In genomic region chr6:34884724-34885123, GRCm38 (mm10) we compare ENCODE assay signal across 46 mouse cellular contexts. TPM values are rescaled to one million over a fixed set of nuclear protein-coding genes. Genes with fewer than 3 reads are reported as not detected.
"Had no signal": no experiment of that assay in that cellular context is flagged by ENCODE, and none has a peak within 500 bp of the region (broad histone marks: within the 10 kb centered on the region; RNA-seq: fewer than 3 reads in every experiment).

No protein-coding gene starts in this region.

- H3K4me2 ChIP-seq: limb, embryonic 12.5 days; limb, embryonic 13.5 days; limb, embryonic 15.5 days; liver, embryonic 11.5 days; liver, embryonic 12.5 days; liver, embryonic 13.5 days; liver, embryonic 15.5 days; lung, embryonic 14.5 days; lung, embryonic 15.5 days; midbrain, embryonic 11.5 days; midbrain, embryonic 12.5 days; midbrain, embryonic 13.5 days; midbrain, embryonic 15.5 days; neural tube, embryonic 12.5 days had no signal

- H3K27ac ChIP-seq: limb, embryonic 10.5 days; limb, embryonic 12.5 days; limb, embryonic 13.5 days; limb, embryonic 15.5 days; liver, embryonic 12.5 days; liver, embryonic 13.5 days; liver, embryonic 14.5 days; liver, embryonic 15.5 days; lung, embryonic 15.5 days; macrophage; midbrain, embryonic 10.5 days; midbrain, embryonic 12.5 days; midbrain, embryonic 13.5 days; midbrain, embryonic 15.5 days; neural tube, embryonic 12.5 days had no signal

- ATAC-seq: liver, embryonic 12.5 days; liver, postnatal 0 days; lung, postnatal 0 days; midbrain, embryonic 13.5 days; midbrain, embryonic 15.5 days; midbrain, embryonic 16.5 days had no signal

- H3K27me3 ChIP-seq: limb, embryonic 12.5 days; limb, embryonic 13.5 days; limb, embryonic 15.5 days; liver, embryonic 12.5 days; liver, embryonic 13.5 days; liver, embryonic 15.5 days; lung, embryonic 15.5 days; megakaryocyte, embryonic 14.5 days; midbrain, embryonic 15.5 days; neural tube, embryonic 12.5 days had no signal

- H3K4me3 ChIP-seq: limb, embryonic 10.5 days; limb, embryonic 12.5 days; limb, embryonic 13.5 days; limb, embryonic 15.5 days; liver, embryonic 12.5 days; liver, embryonic 13.5 days; liver, embryonic 15.5 days; lung, embryonic 15.5 days; megakaryocyte, embryonic 14.5 days; midbrain, embryonic 10.5 days; midbrain, embryonic 12.5 days; midbrain, embryonic 13.5 days; midbrain, embryonic 15.5 days; myocyte; neural tube, embryonic 12.5 days had no signal

- H3K9ac ChIP-seq: limb, embryonic 12.5 days; limb, embryonic 13.5 days; limb, embryonic 15.5 days; liver, embryonic 12.5 days; liver, embryonic 13.5 days; liver, embryonic 14.5 days; liver, embryonic 15.5 days; liver, postnatal 0 days; lung, embryonic 14.5 days; lung, embryonic 15.5 days; midbrain, embryonic 12.5 days; midbrain, embryonic 13.5 days; midbrain, embryonic 15.5 days; neural tube, embryonic 12.5 days had no signal

- H3K9me3 ChIP-seq: limb, embryonic 10.5 days; limb, embryonic 12.5 days; limb, embryonic 13.5 days; limb, embryonic 15.5 days; liver, embryonic 12.5 days; liver, embryonic 13.5 days; liver, embryonic 15.5 days; lung, embryonic 15.5 days; megakaryocyte, embryonic 14.5 days; midbrain, embryonic 10.5 days; midbrain, embryonic 12.5 days; midbrain, embryonic 13.5 days; midbrain, embryonic 15.5 days; neural tube, embryonic 12.5 days had no signal

- H3K4me1 ChIP-seq: limb, embryonic 10.5 days; limb, embryonic 12.5 days; limb, embryonic 13.5 days; limb, embryonic 15.5 days; liver, embryonic 12.5 days; liver, embryonic 13.5 days; lung, embryonic 15.5 days had no signal

- DNase-seq: left cerebral cortex, postnatal 4 days; liver; liver, embryonic 13.5 days; liver, postnatal 0 days; lung, adult 18-20 months; lung, adult 2 months; lung, embryonic 14.5 days; lung, postnatal 10 days; lung, postnatal 14 days; lung, postnatal 36 days; lung, postnatal 4 days; midbrain, embryonic 14.5 days had no signal

RNA-seq across cellular contexts. Expression of gene Stra8, which starts 35.2 kb away (rescaled TPM):
- total RNA-seq: left cerebral cortex, postnatal 10 days; left cerebral cortex, postnatal 14 days; left cerebral cortex, postnatal 25 days; left cerebral cortex, postnatal 36 days; left cerebral cortex, postnatal 4 days; liver, adult 2 months; megakaryocyte progenitor cell, adult 5-6 weeks; megakaryocyte, adult 5-6 weeks; megakaryocyte-erythroid progenitor cell, adult 5-6 weeks; midbrain, postnatal 0 days; monocyte, adult 5-6 weeks had no signal
- polyA plus RNA-seq: limb, embryonic 10.5 days; limb, embryonic 11.5 days; limb, embryonic 12.5 days; limb, embryonic 13.5 days; limb, embryonic 15.5 days; liver, adult 2 months; liver, embryonic 11.5 days; liver, embryonic 12.5 days; liver, embryonic 13.5 days; liver, embryonic 14.5 days; liver, embryonic 15.5 days; liver, embryonic 16.5 days; liver, postnatal 0 days; lung, adult 2 months; lung, embryonic 14.5 days; lung, embryonic 15.5 days; lung, embryonic 16.5 days; macrophage; midbrain, embryonic 10.5 days; midbrain, embryonic 11.5 days; midbrain, embryonic 12.5 days; midbrain, embryonic 13.5 days; midbrain, embryonic 14.5 days; midbrain, embryonic 15.5 days; midbrain, embryonic 16.5 days; midbrain, postnatal 0 days; myocyte; neural tube, embryonic 11.5 days; neural tube, embryonic 12.5 days had no signal
